Mouse (Mus musculus): ENCODE data around the gene Klrg1. TPM values are rescaled to one million over a fixed set of nuclear protein-coding genes. Genes with fewer than 3 reads are reported as not detected.

Klrg1 gene
- 0.15 TPM in 2 replicates for polyA plus RNA-seq (2016; fragmentation: Nextera tagmentation; extraction: Ambion mirVana)

GRCm38 (mm10) chr6:122282782-122283181, at the start of gene Klrg1:
Gene Klrg1 (minus strand): TSS chr6:122282882.
- no peak within 1 kb of the TSS for H3K4me3 ChIP-seq
- H3K27ac ChIP-seq, result no peak within 1 kb of the TSS
- ATAC-seq (ENCODE audit: insufficient number of reproducible peaks, insufficient read depth, low FRiP score, low TSS enrichment), result no peak
- no peaks in the 10 kb centered on the region for H3K9me3 ChIP-seq
- no peak within 1 kb of the TSS for H3K4me2 ChIP-seq (replicated peaks)
- H3K27me3 ChIP-seq, result no peaks in the 10 kb centered on the region
- H3K36me3 ChIP-seq, result no peaks in the 10 kb centered on the region
- H3K9ac ChIP-seq, result no peak within 1 kb of the TSS
- WGBS, result 84% methylated on average over 6 of the region's 6 CpGs
- no peaks in the 10 kb centered on the region for H3K4me1 ChIP-seq

GRCm38 (mm10) chr6:122325361-122325975, 42.8 kb upstream of the Klrg1 start:
- no peak for ATAC-seq (ENCODE audit: insufficient number of reproducible peaks, insufficient read depth, low FRiP score, low TSS enrichment)
- no peak overlapping the region for H3K4me2 ChIP-seq (replicated peaks)
- H3K4me1 ChIP-seq, result no peaks in the 10 kb centered on the region
- H3K9me3 ChIP-seq, result no peaks in the 10 kb centered on the region
- H3K27ac ChIP-seq, result no peak overlapping the region
- peaks cover 63% of the 10 kb centered on the region for H3K36me3 ChIP-seq
- no peak overlapping the region for H3K4me3 ChIP-seq
- H3K27me3 ChIP-seq, result no peaks in the 10 kb centered on the region
- H3K9ac ChIP-seq, result no peak overlapping the region
- 86% methylated on average over 6 of the region's 6 CpGs for WGBS

GRCm38 (mm10) chr6:122318726-122319125, 36.0 kb upstream of the Klrg1 start:
- Histone ChIP-seq H3K36me3 (peaks cover 90% of the 10 kb centered on the region), H3K27ac (no peak overlapping the region), H3K27me3 (no peaks in the 10 kb centered on the region), H3K9me3 (no peaks in the 10 kb centered on the region), H3K4me1 (no peaks in the 10 kb centered on the region), H3K4me3 (no peak overlapping the region), H3K9ac (no peak overlapping the region), H3K4me2 (replicated peaks) (no peak overlapping the region)
- no peak for ATAC-seq (ENCODE audit: insufficient number of reproducible peaks, insufficient read depth, low FRiP score, low TSS enrichment)
- WGBS, result 90% methylated on average over 1 of the region's 1 CpGs

GRCm38 (mm10) chr6:122310187-122310820, 27.6 kb upstream of the Klrg1 start:
- H3K36me3 ChIP-seq, result peaks cover 23% of the 10 kb centered on the region
- H3K27ac ChIP-seq, result no peak overlapping the region
- peak overlapping the region; percentile 71 for H3K4me2 ChIP-seq (replicated peaks)
- no peaks in the 10 kb centered on the region for H3K9me3 ChIP-seq
- peaks cover 20% of the 10 kb centered on the region for H3K4me1 ChIP-seq
- peak overlapping the region; percentile 83 for H3K4me3 ChIP-seq
- no peak for ATAC-seq (ENCODE audit: insufficient number of reproducible peaks, insufficient read depth, low FRiP score, low TSS enrichment)
- 55% methylated on average over 5 of the region's 5 CpGs for WGBS
- peak overlapping the region; percentile 80 for H3K9ac ChIP-seq
- H3K27me3 ChIP-seq, result no peaks in the 10 kb centered on the region

- Histone ChIP-seq H3K9me3 (no peaks in the 10 kb centered on the region), H3K4me2 (replicated peaks) (peak overlapping the region; percentile 71), H3K4me3 (peak overlapping the region; percentile 83), H3K9ac (peak overlapping the region; percentile 80), H3K27ac (peak overlapping the region; percentile 69; the same call in 1 of the 2 replicates), H3K27me3 (no peaks in the 10 kb centered on the region), H3K36me3 (peaks cover 20% of the 10 kb centered on the region), H3K4me1 (peaks cover 20% of the 10 kb centered on the region)
- WGBS, result 7% methylated on average over 11 of the region's 11 CpGs
- ATAC-seq (ENCODE audit: insufficient number of reproducible peaks, insufficient read depth, low FRiP score, low TSS enrichment), result no peak
Measured at GRCm38 (mm10) chr6:122309446-122309960, 26.8 kb upstream of the Klrg1 start.

- Histone ChIP-seq H3K4me2 (replicated peaks) (peak within 1 kb of the TSS; percentile 71), H3K9ac (peak within 1 kb of the TSS; percentile 80), H3K9me3 (no peaks in the 10 kb centered on the region), H3K27ac (peak within 1 kb of the TSS; percentile 69), H3K36me3 (peaks cover 12% of the 10 kb centered on the region), H3K4me1 (peaks cover 22% of the 10 kb centered on the region), H3K4me3 (peak within 1 kb of the TSS; percentile 83), H3K27me3 (no peaks in the 10 kb centered on the region)
- WGBS, result under 1% methylated on average over 49 of the region's 49 CpGs
- peak; percentile 99 for ATAC-seq (ENCODE audit: insufficient number of reproducible peaks, insufficient read depth, low FRiP score, low TSS enrichment)
Measured at GRCm38 (mm10) chr6:122308505-122309393, 26.1 kb upstream of the Klrg1 start, which contains the start of gene M6pr. Gene M6pr (plus strand): TSS chr6:122308720.

GRCm38 (mm10) chr6:122308136-122308504, 25.4 kb upstream of the Klrg1 start:
- Histone ChIP-seq H3K27ac (no peak overlapping the region), H3K9ac (no peak overlapping the region), H3K4me2 (replicated peaks) (0 out of 2 replicates have a peak overlapping the region, but pooled peaks have one; percentile 17), H3K9me3 (no peaks in the 10 kb centered on the region), H3K27me3 (no peaks in the 10 kb centered on the region), H3K36me3 (peaks cover 6% of the 10 kb centered on the region; the same call in 1 of the 2 replicates), H3K4me3 (peak overlapping the region; percentile 83), H3K4me1 (peaks cover 23% of the 10 kb centered on the region)
- no peak for ATAC-seq (ENCODE audit: insufficient number of reproducible peaks, insufficient read depth, low FRiP score, low TSS enrichment)
- WGBS, result 67% methylated on average over 6 of the region's 6 CpGs

- H3K36me3 ChIP-seq, result no peaks in the 10 kb centered on the region
- WGBS, result 86% methylated on average over 4 of the region's 4 CpGs
- H3K9me3 ChIP-seq, result no peaks in the 10 kb centered on the region
- H3K27ac ChIP-seq, result no peak overlapping the region
- no peak overlapping the region for H3K9ac ChIP-seq
- no peak overlapping the region for H3K4me3 ChIP-seq
- ATAC-seq (ENCODE audit: insufficient number of reproducible peaks, insufficient read depth, low FRiP score, low TSS enrichment), result no peak
- H3K4me1 ChIP-seq, result peaks cover 23% of the 10 kb centered on the region
- no peaks in the 10 kb centered on the region for H3K27me3 ChIP-seq
- no peak overlapping the region for H3K4me2 ChIP-seq (replicated peaks)
Measured at GRCm38 (mm10) chr6:122306707-122307106, 24.0 kb upstream of the Klrg1 start.

GRCm38 (mm10) chr6:122304790-122305555, 22.3 kb upstream of the Klrg1 start:
- 85% methylated on average over 12 of the region's 12 CpGs for WGBS
- Histone ChIP-seq H3K9ac (no peak overlapping the region), H3K9me3 (no peaks in the 10 kb centered on the region), H3K4me1 (peaks cover 14% of the 10 kb centered on the region), H3K27me3 (no peaks in the 10 kb centered on the region), H3K36me3 (no peaks in the 10 kb centered on the region), H3K4me3 (no peak overlapping the region), H3K27ac (no peak overlapping the region), H3K4me2 (replicated peaks) (no peak overlapping the region)
- no peak for ATAC-seq (ENCODE audit: insufficient number of reproducible peaks, insufficient read depth, low FRiP score, low TSS enrichment)

GRCm38 (mm10) chr6:122304355-122304754, 21.7 kb upstream of the Klrg1 start:
- 31% methylated on average over 6 of the region's 6 CpGs for WGBS
- Histone ChIP-seq H3K4me3 (no peak overlapping the region), H3K9ac (no peak overlapping the region), H3K27ac (no peak overlapping the region), H3K4me1 (peaks cover 8% of the 10 kb centered on the region; the same call in 1 of the 2 replicates), H3K27me3 (no peaks in the 10 kb centered on the region), H3K9me3 (no peaks in the 10 kb centered on the region), H3K36me3 (no peaks in the 10 kb centered on the region), H3K4me2 (replicated peaks) (no peak overlapping the region)
- ATAC-seq (ENCODE audit: insufficient number of reproducible peaks, insufficient read depth, low FRiP score, low TSS enrichment), result no peak

GRCm38 (mm10) chr6:122303526-122303925, 20.8 kb upstream of the Klrg1 start:
- Histone ChIP-seq H3K27ac (0 out of 2 replicates have a peak overlapping the region, but pooled peaks have one; percentile 24), H3K4me2 (replicated peaks) (no peak overlapping the region), H3K36me3 (no peaks in the 10 kb centered on the region), H3K4me3 (no peak overlapping the region), H3K4me1 (peaks cover 7% of the 10 kb centered on the region; the same call in 1 of the 2 replicates), H3K9ac (no peak overlapping the region), H3K9me3 (no peaks in the 10 kb centered on the region), H3K27me3 (no peaks in the 10 kb centered on the region)
- no peak for ATAC-seq (ENCODE audit: insufficient number of reproducible peaks, insufficient read depth, low FRiP score, low TSS enrichment)
- 73% methylated on average over 9 of the region's 9 CpGs for WGBS

Measured in embryonic facial prominence, embryonic 12.5 days (tissue).